Mouse (Mus musculus) layer of hippocampus, adult 18-20 months (tissue): Measurements from ENCODE around the gene Rdh1. TPM values are rescaled to one million over a fixed set of nuclear protein-coding genes. Genes with fewer than 3 reads are reported as not detected.

Source experiments
- DNase-seq, 2 experiments: peaks; one replicate each; pipeline ENCODE4 v3.0.0; 2022; ENCODE audit warnings: low spot score in 2 of 2
- long read RNA-seq: library from polyadenylated mRNA; stranded (forward); transcript quantifications from one replicate; pipeline ENCODE4 v2.0.0, GENCODE M21; 2021
- total RNA-seq, 2 experiments: library from RNA; stranded (reverse); gene quantifications; 2 replicates each; pipeline ENCODE4 v1.2.3; 2021

Rdh1 gene
- under 1 TPM in 1 of 2 experiments, not detected in 1; 0.15 TPM for total RNA-seq
- long read RNA-seq, result 0 reads

- DNase-seq, result no peak
Observed at GRCm38 (mm10) chr10:127759181-127760110, at the start of gene Rdh1, which contains the start of gene Rdh16f1. Rdh1 (plus strand) TSS chr10:127759721. Rdh16f1 (plus strand) TSS chr10:127759787.

GRCm38 (mm10) chr10:127710331-127710730, 49.2 kb upstream of the Rdh1 start:
- no peak for DNase-seq

GRCm38 (mm10) chr10:127712736-127713135, 46.8 kb upstream of the Rdh1 start:
- DNase-seq, result no peak

GRCm38 (mm10) chr10:127721671-127722418, 37.7 kb upstream of the Rdh1 start:
- DNase-seq, result peak; percentile 16 to 57

GRCm38 (mm10) chr10:127724178-127724577, 35.3 kb upstream of the Rdh1 start, which contains the start of gene Tac2:
Tac2 (plus strand) TSS chr10:127724478.
- no peak for DNase-seq

GRCm38 (mm10) chr10:127725136-127725535, 34.4 kb upstream of the Rdh1 start:
- no peak for DNase-seq

GRCm38 (mm10) chr10:127728437-127728836, 31.1 kb upstream of the Rdh1 start:
- DNase-seq, result no peak

- no peak for DNase-seq
Observed at GRCm38 (mm10) chr10:127730285-127730932, 29.1 kb upstream of the Rdh1 start.

- DNase-seq, result no peak
Observed at GRCm38 (mm10) chr10:127730933-127731310, 28.6 kb upstream of the Rdh1 start.

- no peak for DNase-seq
Observed at GRCm38 (mm10) chr10:127731397-127731796, 28.1 kb upstream of the Rdh1 start.

- peak in 1 of 2 experiments; percentile 47 for DNase-seq
Observed at GRCm38 (mm10) chr10:127734434-127734833, 25.1 kb upstream of the Rdh1 start.

GRCm38 (mm10) chr10:127736266-127736665, 23.3 kb upstream of the Rdh1 start:
- DNase-seq, result no peak

GRCm38 (mm10) chr10:127736916-127737315, 22.6 kb upstream of the Rdh1 start:
- DNase-seq, result no peak

GRCm38 (mm10) chr10:127737552-127737951, 22.0 kb upstream of the Rdh1 start:
- no peak for DNase-seq

GRCm38 (mm10) chr10:127738151-127738882, 21.2 kb upstream of the Rdh1 start:
- no peak for DNase-seq

- DNase-seq, result peak; percentile 56 to 72
Observed at GRCm38 (mm10) chr10:127739083-127739660, 20.3 kb upstream of the Rdh1 start, which contains the start of gene Zbtb39. Zbtb39 (plus strand) TSS chr10:127739538.

GRCm38 (mm10) chr10:127739661-127740161, 19.8 kb upstream of the Rdh1 start:
- DNase-seq, result no peak

- DNase-seq, result no peak
Observed at GRCm38 (mm10) chr10:127744661-127745060, 14.9 kb upstream of the Rdh1 start.

GRCm38 (mm10) chr10:127745886-127746285, 13.6 kb upstream of the Rdh1 start:
- no peak for DNase-seq

- no peak for DNase-seq
Observed at GRCm38 (mm10) chr10:127747254-127747653, 12.3 kb upstream of the Rdh1 start.
